Mouse (Mus musculus) left cerebral cortex, adult 8-10 months (tissue): ENCODE measurements around the gene Lce1g. TPM values are rescaled to one million over a fixed set of nuclear protein-coding genes. Genes with fewer than 3 reads are reported as not detected.

Source experiments
- DNase-seq, 2 experiments: peaks; one replicate each; pipeline ENCODE4 v3.0.0; 2022; ENCODE audit warnings: low spot score in 2 of 2
- total RNA-seq, 4 experiments: library from RNA; stranded (reverse); gene quantifications; 2 replicates each; pipeline ENCODE4 v1.2.4; 2022

Gene Lce1g
- not detected for total RNA-seq

GRCm38 (mm10) chr3:92752238-92752637, at the start of gene Lce1g:
Gene Lce1g, minus strand, starts transcription at chr3:92752338.
- DNase-seq: no peak

GRCm38 (mm10) chr3:92790414-92790813, 38.3 kb upstream of the Lce1g start, which contains the start of gene Lce1j:
Gene Lce1j, minus strand, starts transcription at chr3:92790514.
- DNase-seq: no peak

- no peak for DNase-seq
These were observed 26.7 kb upstream of the Lce1g start, which contains the start of gene Lce1i for GRCm38 (mm10) chr3:92778799-92779198. Gene Lce1i, minus strand, starts transcription at chr3:92778899.

GRCm38 (mm10) chr3:92771573-92771972, 19.4 kb upstream of the Lce1g start:
- DNase-seq: no peak

GRCm38 (mm10) chr3:92764965-92765364, 12.8 kb upstream of the Lce1g start, which contains the start of gene Lce1h:
Gene Lce1h, minus strand, starts transcription at chr3:92765065.
- no peak for DNase-seq

GRCm38 (mm10) chr3:92753197-92753596, 1.1 kb upstream of the Lce1g start:
- no peak for DNase-seq

- DNase-seq: no peak
These were observed 13.1 kb downstream of the Lce1g start, which contains the start of gene Gm38119 for GRCm38 (mm10) chr3:92738996-92739395. Gene Gm38119, minus strand, starts transcription at chr3:92739096.

- DNase-seq: no peak
These were observed 29.5 kb downstream of the Lce1g start for GRCm38 (mm10) chr3:92722631-92723030.

GRCm38 (mm10) chr3:92720250-92720649, 31.9 kb downstream of the Lce1g start, which contains the start of gene Lce1f:
Gene Lce1f, minus strand, starts transcription at chr3:92720350.
- no peak for DNase-seq

- DNase-seq: no peak
These were observed 37.0 kb downstream of the Lce1g start for GRCm38 (mm10) chr3:92715122-92715521.

- DNase-seq: no peak
These were observed 43.2 kb downstream of the Lce1g start, which contains the start of gene Lce1e for GRCm38 (mm10) chr3:92708974-92709373. Gene Lce1e, minus strand, starts transcription at chr3:92709074.

Other genes starting within 250 kb of the Lce1g start
- not detected for gene 2310046K23Rik, start 217.8 kb downstream of the Lce1g start, total RNA-seq
- not detected for gene Ivl, start 178.6 kb downstream of the Lce1g start, total RNA-seq
- not detected for gene Smcp, start 163.3 kb downstream of the Lce1g start, total RNA-seq
- not detected for gene 2210017I01Rik, start 144.8 kb downstream of the Lce1g start, total RNA-seq
- not detected for gene Lce6a, start 130.7 kb downstream of the Lce1g start, total RNA-seq
- gene Lce1a1, start 104.0 kb downstream of the Lce1g start, total RNA-seq: not detected
- not detected for gene Lce1b, start 95.4 kb downstream of the Lce1g start, total RNA-seq
- gene Lce1a2, start 82.0 kb downstream of the Lce1g start, total RNA-seq: not detected
- gene Lce1c, start 73.1 kb downstream of the Lce1g start, total RNA-seq: not detected
- not detected for gene Lce1d, start 65.1 kb downstream of the Lce1g start, total RNA-seq
- gene Lce1e, start 43.3 kb downstream of the Lce1g start, total RNA-seq: not detected
- gene Lce1f, start 32.0 kb downstream of the Lce1g start, total RNA-seq: not detected
- gene Gm38119, start 13.2 kb downstream of the Lce1g start, total RNA-seq: not detected
- not detected for gene Lce1h, start 12.7 kb upstream of the Lce1g start, total RNA-seq
- gene Lce1i, start 26.6 kb upstream of the Lce1g start, total RNA-seq: not detected
- gene Lce1j, start 38.2 kb upstream of the Lce1g start, total RNA-seq: not detected
- not detected for gene Lce1k, start 55.6 kb upstream of the Lce1g start, total RNA-seq
- gene Kprp, start 74.9 kb upstream of the Lce1g start, total RNA-seq: not detected
- not detected for gene Lce1l, start 98.9 kb upstream of the Lce1g start, total RNA-seq
- gene 2310050C09Rik, start 117.9 kb upstream of the Lce1g start, total RNA-seq: not detected
- gene Lce3a, start 173.9 kb upstream of the Lce1g start, total RNA-seq: not detected
- gene Lce3b, start 180.6 kb upstream of the Lce1g start, total RNA-seq: not detected
- not detected for gene Lce3c, start 192.1 kb upstream of the Lce1g start, total RNA-seq
- not detected for gene Lce3d, start 205.1 kb upstream of the Lce1g start, total RNA-seq
- gene Lce3e, start 214.7 kb upstream of the Lce1g start, total RNA-seq: not detected
- not detected for gene Lce3f, start 239.9 kb upstream of the Lce1g start, total RNA-seq